ENCODE assay signal across 8 mouse cellular contexts in the genomic region with DNA sequence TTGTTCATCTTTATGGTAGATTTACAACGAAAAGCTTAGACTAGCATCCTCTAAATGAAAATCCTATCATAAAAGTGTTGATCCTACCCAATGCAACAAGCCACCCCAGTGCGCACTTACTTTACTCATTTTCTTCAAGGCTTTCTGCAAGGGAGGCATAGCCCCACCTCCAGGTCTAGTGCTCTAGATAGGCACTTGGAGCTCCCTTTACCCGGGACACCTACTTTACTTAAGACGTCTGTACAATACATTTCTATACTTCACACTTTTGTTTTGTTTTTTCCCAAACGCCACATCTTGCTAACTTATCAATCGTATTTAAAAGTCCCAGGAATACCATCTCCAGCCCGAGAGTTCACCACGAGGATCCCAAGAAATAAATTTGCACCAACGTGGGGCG. TPM values are rescaled to one million over a fixed set of nuclear protein-coding genes. Genes with fewer than 3 reads are reported as not detected.
DNase-seq lines count a peak whose midpoint lies in the region; ATAC-seq lines count a peak whose summit lies in the region.

No protein-coding gene starts in this region.

- peak overlapping the region; percentile 91 for H3K27ac ChIP-seq in kidney, embryonic 14.5 days (ENCODE audit: low read depth, low read length)
- peak overlapping the region; percentile 83 for H3K27ac ChIP-seq in hindbrain, embryonic 12.5 days
- H3K27ac ChIP-seq in midbrain, embryonic 13.5 days, result peak overlapping the region; percentile 92

- H3K9me3 ChIP-seq in kidney, embryonic 14.5 days (ENCODE audit: control insufficient read depth, low read length), result no peaks in the 10 kb centered on the region
- no peaks in the 10 kb centered on the region for H3K9me3 ChIP-seq in hindbrain, embryonic 12.5 days (replicated peaks)
- no peaks in the 10 kb centered on the region for H3K9me3 ChIP-seq in midbrain, embryonic 13.5 days

- WGBS in kidney, embryonic 14.5 days, result 14% methylated on average over 10 of the region's 10 CpGs
- WGBS in hindbrain, embryonic 12.5 days, result 14% methylated on average over 10 of the region's 10 CpGs
- 14% methylated on average over 10 of the region's 10 CpGs for WGBS in midbrain, embryonic 13.5 days

- H3K4me3 ChIP-seq in kidney, embryonic 14.5 days (ENCODE audit: low read length), result peak overlapping the region; percentile 76
- peak overlapping the region; percentile 56 for H3K4me3 ChIP-seq in hindbrain, embryonic 12.5 days
- H3K4me3 ChIP-seq in midbrain, embryonic 13.5 days (replicated peaks), result peak overlapping the region; percentile 72

- ATAC-seq in kidney, embryonic 14.5 days (ENCODE audit: low FRiP score, low TSS enrichment), result no peak
- ATAC-seq in hindbrain, embryonic 12.5 days (ENCODE audit: low FRiP score), result no peak
- peak; percentile 5; the same call in 1 of the 2 replicates for ATAC-seq in midbrain, embryonic 13.5 days
- no peak for ATAC-seq in megakaryocyte-erythroid progenitor cell, adult 5-6 weeks (replicated peaks; ENCODE audit: low FRiP score, low TSS enrichment, poor library complexity, severe bottlenecking)

- peak overlapping the region; percentile 78 for H3K4me2 ChIP-seq in kidney, embryonic 14.5 days (replicated peaks; ENCODE audit: low read depth, low read length)
- peak overlapping the region; percentile 67 for H3K4me2 ChIP-seq in hindbrain, embryonic 12.5 days (replicated peaks)
- peak overlapping the region; percentile 78 for H3K4me2 ChIP-seq in midbrain, embryonic 13.5 days (replicated peaks)

- no peaks in the 10 kb centered on the region for H3K27me3 ChIP-seq in kidney, embryonic 14.5 days (ENCODE audit: control insufficient read depth, insufficient read depth, low read length)
- no peaks in the 10 kb centered on the region for H3K27me3 ChIP-seq in hindbrain, embryonic 12.5 days
- H3K27me3 ChIP-seq in midbrain, embryonic 13.5 days, result no peaks in the 10 kb centered on the region

- peaks cover 12% of the 10 kb centered on the region; the same call in 1 of the 2 replicates for H3K4me1 ChIP-seq in kidney, embryonic 14.5 days (ENCODE audit: control insufficient read depth, insufficient read depth, low read length)
- peaks cover 21% of the 10 kb centered on the region for H3K4me1 ChIP-seq in hindbrain, embryonic 12.5 days
- H3K4me1 ChIP-seq in midbrain, embryonic 13.5 days (replicated peaks), result peaks cover 36% of the 10 kb centered on the region

- peaks cover 30% of the 10 kb centered on the region for H3K36me3 ChIP-seq in kidney, embryonic 14.5 days (ENCODE audit: control insufficient read depth, insufficient read depth, low read length)
- H3K36me3 ChIP-seq in hindbrain, embryonic 12.5 days, result peaks cover 38% of the 10 kb centered on the region
- H3K36me3 ChIP-seq in midbrain, embryonic 13.5 days, result peaks cover 44% of the 10 kb centered on the region

- H3K9ac ChIP-seq in kidney, embryonic 14.5 days (ENCODE audit: low read depth, low read length), result peak overlapping the region; percentile 80
- peak overlapping the region; percentile 66 for H3K9ac ChIP-seq in hindbrain, embryonic 12.5 days
- H3K9ac ChIP-seq in midbrain, embryonic 13.5 days (replicated peaks), result peak overlapping the region; percentile 79

- DNase-seq in kidney, adult 8-10 months, result no peak
- peak; percentile 15 for DNase-seq in MN1 (ENCODE audit: low spot score)
- no peak for DNase-seq in right cerebral cortex, postnatal 14 days
- DNase-seq in cerebellum, adult 9-11 months, result no peak

RNA-seq across cellular contexts. Expression of a gene that starts 0.3 kb away (rescaled TPM):
- polyA plus RNA-seq in kidney, embryonic 14.5 days (2014; fragmentation: Nextera tagmentation; extraction: Ambion mirVana), result 57.2 and 57.3 TPM in 2 replicates
- 48.9 and 51.7 TPM in 2 replicates for polyA plus RNA-seq in hindbrain, embryonic 12.5 days (2016; fragmentation: Nextera tagmentation; extraction: Ambion mirVana)
- polyA plus RNA-seq in midbrain, embryonic 13.5 days (2015; fragmentation: Nextera tagmentation; extraction: Ambion mirVana), result 61.2 and 62.6 TPM in 2 replicates
- 30.9 and 45.4 TPM in 2 replicates for total RNA-seq in megakaryocyte-erythroid progenitor cell, adult 5-6 weeks (2014; fragmentation: Nextera tagmentation)
- total RNA-seq in megakaryocyte-erythroid progenitor cell, adult 5-6 weeks (2017), result 56.8 and 79.4 TPM in 2 replicates

RNA-seq across cellular contexts. Expression of a gene that starts 0.6 kb away (rescaled TPM):
- 56.1 and 74.5 TPM in 2 replicates for polyA plus RNA-seq in kidney, embryonic 14.5 days (2014; fragmentation: Nextera tagmentation; extraction: Ambion mirVana)
- 43.9 and 48.2 TPM in 2 replicates for polyA plus RNA-seq in hindbrain, embryonic 12.5 days (2016; fragmentation: Nextera tagmentation; extraction: Ambion mirVana)
- 52.0 and 53.7 TPM in 2 replicates for polyA plus RNA-seq in midbrain, embryonic 13.5 days (2015; fragmentation: Nextera tagmentation; extraction: Ambion mirVana)
- 96.1 and 99.1 TPM in 2 replicates for total RNA-seq in megakaryocyte-erythroid progenitor cell, adult 5-6 weeks (2014; fragmentation: Nextera tagmentation)
- total RNA-seq in megakaryocyte-erythroid progenitor cell, adult 5-6 weeks (2017), result 86.2 and 94.3 TPM in 2 replicates

RNA-seq across cellular contexts. Expression of a gene that starts 20.8 kb away (rescaled TPM):
- 205 and 214 TPM in 2 replicates for polyA plus RNA-seq in kidney, embryonic 14.5 days (2014; fragmentation: Nextera tagmentation; extraction: Ambion mirVana)
- polyA plus RNA-seq in hindbrain, embryonic 12.5 days (2016; fragmentation: Nextera tagmentation; extraction: Ambion mirVana), result 182 and 205 TPM in 2 replicates
- 171 and 194 TPM in 2 replicates for polyA plus RNA-seq in midbrain, embryonic 13.5 days (2015; fragmentation: Nextera tagmentation; extraction: Ambion mirVana)
- total RNA-seq in megakaryocyte-erythroid progenitor cell, adult 5-6 weeks (2014; fragmentation: Nextera tagmentation), result 269 and 310 TPM in 2 replicates
- 403 and 497 TPM in 2 replicates for total RNA-seq in megakaryocyte-erythroid progenitor cell, adult 5-6 weeks (2017)

RNA-seq across cellular contexts. Expression of a gene that starts 52.0 kb away (rescaled TPM):
- polyA plus RNA-seq in kidney, embryonic 14.5 days (2014; fragmentation: Nextera tagmentation; extraction: Ambion mirVana), result 297 and 476 TPM in 2 replicates
- polyA plus RNA-seq in hindbrain, embryonic 12.5 days (2016; fragmentation: Nextera tagmentation; extraction: Ambion mirVana), result 436 and 455 TPM in 2 replicates
- polyA plus RNA-seq in midbrain, embryonic 13.5 days (2015; fragmentation: Nextera tagmentation; extraction: Ambion mirVana), result 406 and 428 TPM in 2 replicates
- total RNA-seq in megakaryocyte-erythroid progenitor cell, adult 5-6 weeks (2014; fragmentation: Nextera tagmentation), result 135 and 139 TPM in 2 replicates
- total RNA-seq in megakaryocyte-erythroid progenitor cell, adult 5-6 weeks (2017), result 242 and 249 TPM in 2 replicates
